Mouse (Mus musculus): ENCODE results near the gene Krtap9-3. TPM values are rescaled to one million over a fixed set of nuclear protein-coding genes. Genes with fewer than 3 reads are reported as not detected.

Gene Krtap9-3
- total RNA-seq, 2 experiments from 2014 or later, result not detected

GRCm38 (mm10) chr11:99573164-99573563 lies 24.7 kb downstream of the Krtap9-3 start:
- DNase-seq (ENCODE audit: low spot score in 2 of 2), result no peak

GRCm38 (mm10) chr11:99566530-99566929 lies 31.4 kb downstream of the Krtap9-3 start, which contains the start of gene Krtap3-1:
Krtap3-1 (minus strand) TSS chr11:99566630.
- no peak for DNase-seq (ENCODE audit: low spot score in 2 of 2)

- no peak for DNase-seq (ENCODE audit: low spot score in 2 of 2)
Measured at GRCm38 (mm10) chr11:99562580-99562979, 35.3 kb downstream of the Krtap9-3 start.

- no peak for DNase-seq (ENCODE audit: low spot score in 2 of 2)
Measured at GRCm38 (mm10) chr11:99559366-99559765, 38.5 kb downstream of the Krtap9-3 start, which contains the start of gene Gm11939. Gm11939 (minus strand) TSS chr11:99559466.

- no peak for DNase-seq (ENCODE audit: low spot score in 2 of 2)
Measured at GRCm38 (mm10) chr11:99557976-99558745, 39.7 kb downstream of the Krtap9-3 start.

- no peak for DNase-seq (ENCODE audit: low spot score in 2 of 2)
Measured at GRCm38 (mm10) chr11:99556753-99557152, 41.2 kb downstream of the Krtap9-3 start, which contains the start of gene Krtap3-2. Krtap3-2 (minus strand) TSS chr11:99556853.

GRCm38 (mm10) chr11:99556195-99556594 lies 41.7 kb downstream of the Krtap9-3 start:
- DNase-seq (ENCODE audit: low spot score in 2 of 2), result no peak

- DNase-seq (ENCODE audit: low spot score in 2 of 2), result no peak
Measured at GRCm38 (mm10) chr11:99550765-99551164, 47.1 kb downstream of the Krtap9-3 start, which contains the start of gene Krtap3-3. Krtap3-3 (minus strand) TSS chr11:99550865.

- no peak for DNase-seq (ENCODE audit: low spot score in 2 of 2)
Measured at GRCm38 (mm10) chr11:99547892-99548291, 50.0 kb downstream of the Krtap9-3 start.

Other genes with a start within 250 kb of the Krtap9-3 start
- not detected for gene Krt27, start 247.0 kb downstream of the Krtap9-3 start, total RNA-seq (2021)
- under 1 TPM; 0.32 to 0.45 TPM for gene Krt28, start 223.2 kb downstream of the Krtap9-3 start, total RNA-seq (2021)
- 10 to 100 TPM; 13.0 to 14.4 TPM for gene Krt10, start 208.7 kb downstream of the Krtap9-3 start, total RNA-seq (2021)
- 1 to 10 TPM; 1.1 to 1.5 TPM for gene Krt12, start 175.8 kb downstream of the Krtap9-3 start, total RNA-seq (2021)
- gene Krt20, start 160.0 kb downstream of the Krtap9-3 start, total RNA-seq (2021), result not detected
- not detected for gene Krt23, start 105.0 kb downstream of the Krtap9-3 start, total RNA-seq (2021)
- gene Krt39, start 76.8 kb downstream of the Krtap9-3 start, total RNA-seq (2021), result not detected
- not detected for gene Krt40, start 54.9 kb downstream of the Krtap9-3 start, total RNA-seq (2021)
- not detected for gene Krtap3-3, start 47.2 kb downstream of the Krtap9-3 start, total RNA-seq (2021)
- not detected for gene Krtap3-2, start 41.3 kb downstream of the Krtap9-3 start, total RNA-seq (2021)
- gene Gm11939, start 38.6 kb downstream of the Krtap9-3 start, total RNA-seq (2021), result not detected
- not detected for gene Krtap3-1, start 31.5 kb downstream of the Krtap9-3 start, total RNA-seq (2021)
- not detected for gene Krtap1-5, start 17.1 kb downstream of the Krtap9-3 start, total RNA-seq (2021)
- gene Krtap1-4, start 14.5 kb downstream of the Krtap9-3 start, total RNA-seq (2021), result not detected
- not detected for gene Krtap1-3, start 6.8 kb downstream of the Krtap9-3 start, total RNA-seq (2021)
- gene Gm11938, start 5.2 kb upstream of the Krtap9-3 start, total RNA-seq (2021), result not detected
- gene Gm11937, start 12.1 kb upstream of the Krtap9-3 start, total RNA-seq (2021), result not detected
- gene Krtap2-4, start 16.7 kb upstream of the Krtap9-3 start, total RNA-seq (2021), result not detected
- gene Gm11562, start 22.3 kb upstream of the Krtap9-3 start, total RNA-seq (2021), result not detected
- gene Krtap4-1, start 30.1 kb upstream of the Krtap9-3 start, total RNA-seq (2021), result not detected
- gene Krtap4-2, start 37.0 kb upstream of the Krtap9-3 start, total RNA-seq (2021), result not detected
- gene Krtap4-7, start 46.0 kb upstream of the Krtap9-3 start, total RNA-seq (2021), result not detected
- not detected for gene Gm11555, start 52.1 kb upstream of the Krtap9-3 start, total RNA-seq (2021)
- not detected for gene Gm11563, start 60.9 kb upstream of the Krtap9-3 start, total RNA-seq (2021)
- not detected for gene Krtap4-6, start 67.9 kb upstream of the Krtap9-3 start, total RNA-seq (2021)
- not detected for gene Gm14190, start 92.6 kb upstream of the Krtap9-3 start, total RNA-seq (2021)
- not detected for gene Gm14180, start 136.2 kb upstream of the Krtap9-3 start, total RNA-seq (2021)
- gene Gm11595, start 174.8 kb upstream of the Krtap9-3 start, total RNA-seq (2021), result not detected
- gene Krtap4-8, start 182.6 kb upstream of the Krtap9-3 start, total RNA-seq (2021), result not detected
- gene Krtap4-9, start 187.1 kb upstream of the Krtap9-3 start, total RNA-seq (2021), result not detected
- not detected for gene Gm11596, start 195.4 kb upstream of the Krtap9-3 start, total RNA-seq (2021)
- gene Gm11569, start 200.8 kb upstream of the Krtap9-3 start, total RNA-seq (2021), result not detected
- not detected for gene Gm11554, start 206.3 kb upstream of the Krtap9-3 start, total RNA-seq (2021)
- gene Krtap4-13, start 211.8 kb upstream of the Krtap9-3 start, total RNA-seq (2021), result not detected
- gene Gm11564, start 217.6 kb upstream of the Krtap9-3 start, total RNA-seq (2021), result not detected
- gene 2300003K06Rik, start 240.0 kb upstream of the Krtap9-3 start, total RNA-seq (2021), result not detected